Mouse (Mus musculus) heart, postnatal 0 days (tissue): ENCODE results near the gene Cdon. TPM values are rescaled to one million over a fixed set of nuclear protein-coding genes. Genes with fewer than 3 reads are reported as not detected.

ENCODE experiments used
- ATAC-seq: fragments of 200-750 bp; cut with Nextera tagmentation; 2 replicates; pipeline ENCODE4 v1.8.0; 2017; ENCODE audit warnings: low read depth, moderate number of reproducible peaks, moderate library complexity; ENCODE audit not compliant: insufficient read depth
- DNase-seq: peaks from one replicate; pipeline ENCODE4 v3.0.0-alpha.2; 2016; ENCODE audit warnings: low spot score
- H3K27ac ChIP-seq: fragments of 300-500 bp; sonication (generic); 2 replicates; pipeline ENCODE4 v1.5.1; 2014; ENCODE audit warnings: low read depth, mild to moderate bottlenecking
- H3K27me3 ChIP-seq: fragments of 300-500 bp; sonication (generic); 2 replicates; pipeline ENCODE4 v1.6.1; 2014; ENCODE audit warnings: low read length, mixed read lengths; ENCODE audit not compliant: control insufficient read depth, insufficient read depth
- H3K36me3 ChIP-seq: fragments of 300-500 bp; sonication (generic); replicated peaks from 2 replicates; pipeline ENCODE4 v1.6.1; 2014; ENCODE audit warnings: low read length, mixed read lengths; ENCODE audit not compliant: control insufficient read depth, insufficient read depth
- H3K4me1 ChIP-seq: fragments of 300-500 bp; sonication (generic); 2 replicates; pipeline ENCODE4 v1.6.1; 2014; ENCODE audit warnings: antibody characterized with exemption; ENCODE audit not compliant: control insufficient read depth, insufficient read depth
- H3K4me2 ChIP-seq: fragments of 300-500 bp; sonication (generic); 2 replicates; pipeline ENCODE4 v1.6.1; 2014; ENCODE audit warnings: low read depth, mild to moderate bottlenecking, low read length, moderate library complexity
- H3K4me3 ChIP-seq: fragments of 300-500 bp; sonication (generic); 2 replicates; pipeline ENCODE4 v1.5.1; 2014; ENCODE audit warnings: low read depth, low read length
- H3K9ac ChIP-seq: fragments of 300-500 bp; sonication (generic); replicated peaks from 2 replicates; pipeline ENCODE4 v1.6.1; 2014; ENCODE audit warnings: low read depth, low read length, mixed read lengths
- H3K9me3 ChIP-seq: fragments of 300-500 bp; sonication (generic); replicated peaks from 2 replicates; pipeline ENCODE4 v1.6.1; 2016; ENCODE audit warnings: low read length; ENCODE audit not compliant: control insufficient read depth
- CTCF ChIP-seq: IDR thresholded peaks from 2 replicates; pipeline ENCODE4 v1.5.1; 2016; ENCODE audit warnings: antibody characterized with exemption, control low read depth, low read depth
- EP300 ChIP-seq: IDR thresholded peaks from 2 replicates; pipeline ENCODE4 v1.6.1; 2016; ENCODE audit warnings: antibody characterized with exemption, low read depth
- WGBS: fragments of 180-500 bp; shearing (Covaris S2); extraction: QIAGEN DNeasy Blood & Tissue Kit; methylation state at CpG from one replicate; pipeline ENCODE4 v1.1.7; 2014; 5-methylcytosine and 5-hydroxymethylcytosine counted together
- polyA plus RNA-seq: library from polyadenylated mRNA; unstranded; fragments of >200 nt; fragmentation: Nextera tagmentation; extraction: Ambion mirVana; gene quantifications from 2 replicates; pipeline ENCODE4 v1.2.1, GENCODE M21; 2015
- total RNA-seq: library from RNA; depleted of rRNA; stranded (reverse); fragments of >200 nt; gene quantifications from 2 replicates; pipeline ENCODE4 v1.2.3, GENCODE M21; 2014; ENCODE audit warnings: low replicate concordance

The Cdon gene
- total and polyA plus RNA-seq, 2 experiments from 2014 or later: 2.3 to 36.4 TPM

GRCm38 (mm10) chr9:35491109-35491866 lies 70.4 kb downstream of the Cdon start:
- no peak overlapping the region for H3K27ac ChIP-seq
- peaks cover 36% of the 10 kb centered on the region for H3K36me3 ChIP-seq
- H3K4me3 ChIP-seq: no peak overlapping the region
- 74% methylated on average over 11 of the region's 11 CpGs for WGBS
- H3K27me3 ChIP-seq: no peaks in the 10 kb centered on the region
- ATAC-seq (no peak), DNase-seq (no peak)
- H3K4me2 ChIP-seq: no peak overlapping the region
- no peak for TF ChIP-seq EP300
- no peak for TF ChIP-seq CTCF
- H3K4me1 ChIP-seq: no peaks in the 10 kb centered on the region
- H3K9ac ChIP-seq: no peak overlapping the region
- no peaks in the 10 kb centered on the region for H3K9me3 ChIP-seq

- H3K4me3 ChIP-seq: no peak overlapping the region
- peaks cover 24% of the 10 kb centered on the region for H3K36me3 ChIP-seq
- ATAC-seq: no peak
- no peak overlapping the region for H3K27ac ChIP-seq
- H3K4me2 ChIP-seq: no peak overlapping the region
- TF ChIP-seq CTCF (no peak), EP300 (no peak)
- no peak for DNase-seq
- H3K9ac ChIP-seq: no peak overlapping the region
- 74% methylated on average over 7 of the region's 7 CpGs for WGBS
- no peaks in the 10 kb centered on the region for H3K9me3 ChIP-seq
- H3K4me1 ChIP-seq: no peaks in the 10 kb centered on the region
- no peaks in the 10 kb centered on the region for H3K27me3 ChIP-seq
Measured at GRCm38 (mm10) chr9:35493033-35493732, 72.3 kb downstream of the Cdon start.

GRCm38 (mm10) chr9:35493733-35494092 lies 72.8 kb downstream of the Cdon start:
- H3K9ac ChIP-seq: no peak overlapping the region
- 76% methylated on average over 4 of the region's 4 CpGs for WGBS

DNA sequence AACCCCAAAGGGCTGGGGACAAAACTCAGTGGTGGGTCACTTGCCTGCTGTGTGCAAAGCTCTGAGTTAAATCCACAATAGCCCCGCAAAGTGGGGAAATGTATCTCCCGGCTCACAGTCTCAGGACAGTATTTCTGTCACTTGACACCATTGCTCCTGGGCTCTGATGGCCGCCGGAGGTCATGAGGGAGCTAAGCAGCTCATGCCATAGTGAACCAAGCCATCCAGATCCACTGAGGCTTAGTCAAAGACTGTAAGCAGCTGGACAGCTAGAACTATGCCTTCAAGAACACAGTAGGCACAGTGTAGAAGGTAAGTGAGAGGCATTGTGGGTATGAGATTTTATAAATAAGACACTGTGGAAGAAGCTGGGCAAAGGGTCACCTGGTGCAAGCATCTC lies 74.0 kb downstream of the Cdon start:
- WGBS: 54% methylated on average over 4 of the region's 4 CpGs
- Histone ChIP-seq H3K4me1 (no peaks in the 10 kb centered on the region), H3K36me3 (peaks cover 9% of the 10 kb centered on the region; the same call in 1 of the 2 replicates), H3K9me3 (no peaks in the 10 kb centered on the region), H3K4me3 (no peak overlapping the region), H3K27me3 (no peaks in the 10 kb centered on the region), H3K9ac (no peak overlapping the region), H3K4me2 (no peak overlapping the region), H3K27ac (no peak overlapping the region)
- TF ChIP-seq CTCF (no peak), EP300 (no peak)
- ATAC-seq (no peak), DNase-seq (no peak)

More at GRCm38 (mm10) chr9:35493733-35494092, 72.8 kb downstream of the Cdon start:
- Histone ChIP-seq H3K4me1 (no peaks in the 10 kb centered on the region), H3K36me3 (peaks cover 20% of the 10 kb centered on the region), H3K9me3 (no peaks in the 10 kb centered on the region), H3K4me2 (no peak overlapping the region), H3K27ac (no peak overlapping the region), H3K4me3 (no peak overlapping the region), H3K27me3 (no peaks in the 10 kb centered on the region)
- ATAC-seq (no peak), DNase-seq (no peak)
- TF ChIP-seq CTCF (no peak), EP300 (no peak)

GRCm38 (mm10) chr9:35495471-35495870 lies 74.5 kb downstream of the Cdon start:
- TF ChIP-seq EP300 (no peak), CTCF (no peak)
- Histone ChIP-seq H3K4me3 (no peak overlapping the region), H3K9ac (no peak overlapping the region), H3K27ac (no peak overlapping the region), H3K27me3 (no peaks in the 10 kb centered on the region), H3K36me3 (peaks cover 9% of the 10 kb centered on the region; the same call in 1 of the 2 replicates), H3K9me3 (no peaks in the 10 kb centered on the region), H3K4me1 (no peaks in the 10 kb centered on the region), H3K4me2 (no peak overlapping the region)
- 71% methylated on average over 3 of the region's 3 CpGs for WGBS
- ATAC-seq (no peak), DNase-seq (no peak)
